Mouse (Mus musculus) left cerebral cortex, postnatal 10 days (tissue): ENCODE data around the gene Nrk. TPM values are rescaled to one million over a fixed set of nuclear protein-coding genes. Genes with fewer than 3 reads are reported as not detected.

Experiments used
- DNase-seq, 2 experiments: peaks; one replicate each; pipeline ENCODE4 v3.0.0; 2021 to 2022; ENCODE audit warnings: low spot score in 2 of 2, mixed read lengths in 1 of 2; ENCODE audit errors: extremely low spot score in 1 of 2
- intact Hi-C: fragments of 180-260 bp; cut with DNase I; formaldehyde crosslinking; loops from one replicate; pipeline ENCODE4 v1.15.1; 2025
- total RNA-seq, 2 experiments: library from RNA; stranded (reverse); gene quantifications; 2 replicates each; pipeline ENCODE4 v1.2.3; 2021

Gene Nrk
- under 1 TPM; 0.15 to 0.18 TPM for total RNA-seq

DNA sequence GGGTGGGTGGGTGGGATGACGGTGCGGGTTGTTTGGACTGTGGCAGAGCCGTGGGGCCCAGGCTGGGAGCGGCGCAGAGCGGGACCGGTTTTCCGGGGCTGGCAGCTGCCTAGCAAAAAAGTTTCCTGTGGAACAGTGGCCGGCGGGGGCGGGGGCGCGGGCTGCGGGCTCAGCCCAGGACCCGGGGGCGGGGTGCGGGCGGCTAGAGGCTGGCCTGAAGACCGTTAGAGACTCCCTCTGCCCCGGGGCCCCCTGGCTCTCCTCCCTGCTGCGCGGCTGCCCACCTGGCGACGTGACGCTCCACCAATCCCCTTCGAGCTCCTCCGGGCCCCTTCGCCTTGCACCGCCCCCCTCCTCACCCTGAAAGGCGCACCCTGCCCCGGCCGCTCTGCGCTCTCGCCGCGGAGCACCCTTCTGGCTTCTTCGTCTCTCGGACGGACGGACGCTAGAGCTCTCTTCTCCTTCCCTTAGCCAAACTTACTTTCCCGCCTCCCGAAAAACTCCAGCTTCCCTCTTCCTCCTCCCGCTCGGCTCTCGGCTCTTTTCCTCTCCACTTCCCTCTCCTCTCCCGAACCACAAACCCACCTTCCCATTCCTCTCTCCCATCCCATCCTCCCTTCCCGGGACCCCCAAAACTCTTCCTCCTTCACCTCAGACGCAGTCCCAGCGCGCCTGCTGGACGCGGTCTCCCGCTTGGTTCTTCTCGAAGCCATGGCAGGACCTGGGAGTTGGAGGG lies at the start of gene Nrk:
Gene Nrk (plus strand): TSS at position 390 of the 736 bp plus-strand sequence.
- peak in 1 of 2 experiments; percentile 19 for DNase-seq
- intact Hi-C loops: no loop called here

DNA sequence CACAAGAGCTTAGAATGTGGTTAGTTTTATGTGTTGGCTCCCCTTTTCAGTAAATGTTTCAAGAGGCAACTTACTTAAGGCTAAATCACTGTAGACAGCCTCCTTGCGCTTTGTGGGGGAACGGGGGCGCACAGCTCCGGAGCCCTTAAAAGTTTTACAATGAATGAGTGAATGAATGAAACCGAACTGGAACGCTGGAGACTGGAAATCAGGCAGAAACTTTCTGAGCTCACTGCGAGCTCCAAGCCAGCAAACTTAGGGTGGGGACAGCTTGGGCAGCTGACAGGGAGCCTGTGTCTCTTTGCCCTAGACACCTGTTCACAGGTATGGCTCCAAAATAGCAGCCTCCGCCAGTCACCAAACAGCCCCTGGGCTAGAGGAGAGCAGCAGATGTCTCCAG lies 864 bp upstream of the Nrk start:
- no peak for DNase-seq

GRCm38 (mm10) chrX:138914777-138915114 lies 516 bp downstream of the Nrk start:
- DNase-seq: no peak
- intact Hi-C loops: no loop called here

More for the DNA sequence above, 864 bp upstream of the Nrk start:
- intact Hi-C loops: no loop called here

DNA sequence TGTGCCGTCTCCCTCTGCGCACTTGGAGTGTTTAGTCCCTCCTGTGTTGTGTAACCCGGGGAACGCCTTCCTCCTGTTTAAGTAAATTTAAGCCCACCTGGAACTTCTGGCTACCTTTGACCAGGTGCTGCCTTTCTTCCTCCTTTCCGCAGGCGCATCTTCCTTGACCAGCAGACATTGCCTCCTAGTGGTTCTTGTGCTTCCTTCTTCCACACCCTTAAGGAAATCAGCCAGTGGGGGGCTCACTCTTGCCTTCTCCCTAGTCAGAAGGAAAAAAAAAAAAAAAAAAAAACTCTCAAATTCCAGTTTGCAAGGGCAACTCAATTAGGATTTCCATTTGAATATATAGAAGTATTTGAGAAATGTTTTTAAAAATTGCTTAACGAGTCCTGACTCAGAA lies 4.8 kb downstream of the Nrk start:
- DNase-seq: no peak
- intact Hi-C loops: no loop called here

- intact Hi-C loops: no loop called here
- no peak for DNase-seq
Observed at GRCm38 (mm10) chrX:138943905-138944304, 29.7 kb downstream of the Nrk start.

- no peak for DNase-seq
- intact Hi-C loops: no loop called here
Observed at GRCm38 (mm10) chrX:138960713-138961112, 46.5 kb downstream of the Nrk start.

DNA sequence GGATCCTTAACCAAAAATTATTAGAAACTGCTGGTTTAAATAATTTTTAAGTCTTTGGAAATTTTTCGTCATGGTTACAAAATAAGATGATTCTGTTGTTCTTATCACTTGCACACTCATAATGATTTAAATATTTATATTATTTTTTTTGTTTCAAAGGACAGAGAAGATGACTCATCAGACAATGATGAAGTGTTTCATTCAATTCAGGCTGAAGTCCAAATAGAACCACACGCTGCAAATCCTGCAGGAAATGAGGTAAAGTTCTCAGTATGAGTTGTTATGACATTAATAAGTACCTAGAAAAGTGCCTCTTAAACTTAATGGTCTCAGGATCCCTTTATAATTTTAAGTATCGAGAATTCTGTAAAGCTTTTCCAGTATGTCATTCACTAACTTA lies 64.3 kb downstream of the Nrk start:
- DNase-seq: no peak

GRCm38 (mm10) chrX:138979249-138979648 lies 65.0 kb downstream of the Nrk start:
- DNase-seq: no peak
- intact Hi-C loops: no loop called here

More for the DNA sequence above, 64.3 kb downstream of the Nrk start:
- intact Hi-C loops: no loop called here

DNA sequence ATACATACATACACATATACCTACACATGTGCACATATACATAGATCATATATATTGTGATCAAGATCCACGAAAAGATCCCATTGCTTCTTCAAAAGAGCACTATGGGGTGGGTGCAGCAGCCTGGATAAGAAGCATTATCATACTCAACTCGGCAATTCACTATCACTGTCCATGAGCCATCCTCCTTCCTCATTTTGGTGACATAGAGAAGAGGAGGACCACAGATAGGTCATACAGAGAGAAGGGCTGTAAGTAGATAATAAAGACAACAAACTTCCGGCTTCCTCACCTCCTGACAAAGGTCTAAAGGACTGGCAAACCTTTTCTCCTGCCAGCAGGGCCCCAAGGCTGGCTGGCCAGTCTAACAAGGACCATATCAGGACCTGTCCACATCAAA lies 100.3 kb downstream of the Nrk start:
- DNase-seq: no peak
- intact Hi-C loops: loop anchor here (10.0 kb wide), 1 partner anchor 340 kb away; no protein-coding TSS in a partner anchor

DNA sequence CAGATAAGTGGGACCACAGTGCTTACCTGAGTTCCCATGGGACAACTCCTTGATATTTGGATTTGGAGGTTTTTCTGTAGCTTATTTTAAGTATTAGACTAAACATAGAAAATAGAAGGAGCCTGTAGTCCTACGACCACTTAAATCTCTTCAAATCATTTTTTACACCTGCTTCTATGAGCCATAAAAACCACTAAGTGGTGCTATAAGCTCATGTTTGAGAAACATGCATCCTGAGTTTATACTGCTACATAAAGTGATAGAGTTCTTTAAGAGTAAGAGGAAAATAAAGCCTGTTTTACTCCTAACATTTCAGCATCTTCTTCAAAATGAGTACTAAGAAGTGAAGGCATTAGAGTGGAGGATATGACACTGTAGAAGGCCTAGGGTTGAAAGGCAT lies 102.3 kb downstream of the Nrk start:
- DNase-seq: no peak
- intact Hi-C loops: loop anchor here (10.0 kb wide), 1 partner anchor 338 kb away; no protein-coding TSS in a partner anchor

GRCm38 (mm10) chrX:139026532-139027097 lies 112.4 kb downstream of the Nrk start:
- intact Hi-C loops: no loop called here
- DNase-seq: no peak

DNA sequence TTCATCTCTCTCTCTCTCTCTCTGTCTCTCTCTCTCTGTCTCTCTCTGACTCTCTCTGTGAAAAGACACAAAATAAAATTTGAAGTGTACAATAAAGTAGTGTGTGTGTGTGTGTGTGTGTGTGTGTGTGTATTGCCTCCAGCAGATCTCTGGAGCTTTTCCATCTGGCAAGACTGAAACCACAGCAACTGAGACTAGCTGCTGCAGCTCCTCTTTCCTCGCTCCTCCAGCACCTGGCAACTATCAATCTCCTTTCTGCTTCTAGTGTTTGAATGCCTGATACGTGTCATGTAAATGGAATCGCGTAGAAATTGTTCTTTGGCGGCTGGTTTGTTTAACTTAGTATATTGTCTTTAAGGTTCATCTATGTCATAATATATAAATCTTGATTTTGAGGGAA lies 113.1 kb downstream of the Nrk start:
- intact Hi-C loops: no loop called here
- peak in 1 of 2 experiments; percentile 11 for DNase-seq

DNA sequence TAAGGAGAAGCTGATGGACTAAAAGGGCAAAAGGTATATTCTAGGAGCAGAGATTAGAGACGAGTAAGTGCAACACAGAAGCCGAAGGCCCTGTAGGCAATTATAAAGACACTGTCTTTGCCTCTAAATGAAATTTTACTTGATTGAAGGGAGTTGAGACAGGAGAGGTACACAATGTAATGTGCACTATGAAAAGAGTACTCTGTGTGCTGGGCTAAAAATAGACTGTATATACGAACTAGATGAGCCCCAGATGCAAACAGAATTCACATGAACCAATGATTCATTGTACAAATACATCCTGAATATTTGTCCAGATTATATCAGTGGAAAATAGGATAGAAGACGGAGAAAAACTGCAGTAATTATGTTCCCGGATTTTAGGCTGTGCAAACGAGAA lies 113.7 kb downstream of the Nrk start:
- no peak for DNase-seq
- intact Hi-C loops: no loop called here

DNA sequence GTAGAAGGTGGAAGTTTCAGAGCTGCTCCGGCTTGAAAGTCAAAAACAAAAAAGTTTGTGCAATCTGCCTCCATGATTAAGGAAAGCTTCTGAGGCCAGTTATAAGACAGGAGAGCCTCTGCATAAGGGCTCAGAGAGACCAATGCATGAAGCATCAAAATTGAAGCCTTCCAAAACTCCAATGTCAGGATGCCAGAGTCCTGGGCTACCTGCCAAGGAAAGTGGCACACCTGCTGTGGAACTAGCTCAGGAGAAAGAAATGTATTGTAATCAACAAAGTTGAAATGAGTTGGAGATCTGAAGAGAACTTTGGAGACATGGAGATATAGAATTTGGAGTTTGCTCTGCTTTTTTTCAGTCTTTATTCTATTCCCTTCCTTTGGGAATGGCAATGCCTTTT lies 123.4 kb downstream of the Nrk start:
- intact Hi-C loops: no loop called here
- DNase-seq: no peak

DNA sequence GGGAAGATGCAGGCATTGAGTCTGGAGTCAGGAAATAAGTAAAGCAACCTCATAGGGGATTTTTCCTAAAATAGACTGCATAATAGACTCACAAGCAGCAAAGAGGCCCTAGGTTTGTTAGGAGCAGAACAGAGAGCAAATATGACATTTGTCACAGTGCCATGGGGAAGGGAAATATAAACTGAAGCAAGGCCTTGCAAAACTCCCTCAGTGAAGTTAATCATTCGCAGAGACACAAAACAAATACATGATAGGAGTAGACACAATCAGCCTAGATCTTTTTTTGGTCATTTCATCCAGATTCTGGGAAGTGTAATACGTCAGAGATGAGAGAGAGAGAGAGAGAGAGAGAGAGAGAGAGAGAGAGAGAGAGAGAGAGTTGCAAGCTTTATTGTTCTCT lies 125.1 kb downstream of the Nrk start:
- intact Hi-C loops: no loop called here
- no peak for DNase-seq

DNA sequence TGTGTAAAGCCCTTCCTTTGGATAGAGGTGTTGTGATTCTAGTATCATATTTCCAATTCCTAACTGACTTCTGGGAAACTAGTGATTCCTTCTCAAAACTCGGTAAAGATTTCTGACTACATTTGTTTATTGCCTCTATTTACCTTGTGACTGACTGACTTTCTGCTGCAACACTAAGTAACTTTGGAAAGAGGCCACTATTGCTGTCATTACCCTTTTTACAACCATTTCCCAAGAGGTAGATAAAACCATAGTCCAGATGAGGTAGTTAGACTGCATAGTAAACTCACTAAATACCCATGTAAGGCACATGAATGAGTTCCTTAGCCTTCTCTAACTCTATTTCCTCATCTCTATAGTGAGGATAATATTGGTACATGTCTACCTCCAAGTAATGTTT lies 126.9 kb downstream of the Nrk start:
- intact Hi-C loops: no loop called here
- DNase-seq: no peak

DNA sequence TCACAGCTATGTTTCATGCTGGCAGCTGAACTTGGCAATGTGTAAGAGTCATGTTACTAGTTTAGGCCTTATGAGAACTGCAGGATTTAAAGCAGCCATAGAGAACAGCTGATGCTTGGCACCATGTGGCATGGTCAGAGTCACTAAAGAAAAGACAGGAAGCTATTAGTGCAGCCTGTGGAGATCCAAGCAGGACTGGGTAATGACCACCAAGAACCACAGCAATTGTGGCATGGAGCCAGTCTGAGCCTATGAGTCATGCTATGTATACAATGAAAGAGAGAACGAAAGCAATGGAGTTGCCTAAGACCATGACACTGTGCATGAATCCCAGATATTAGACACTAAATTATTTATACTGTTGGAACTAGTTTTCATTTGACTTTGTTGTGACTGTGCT lies 137.7 kb downstream of the Nrk start:
- intact Hi-C loops: no loop called here

DNA sequence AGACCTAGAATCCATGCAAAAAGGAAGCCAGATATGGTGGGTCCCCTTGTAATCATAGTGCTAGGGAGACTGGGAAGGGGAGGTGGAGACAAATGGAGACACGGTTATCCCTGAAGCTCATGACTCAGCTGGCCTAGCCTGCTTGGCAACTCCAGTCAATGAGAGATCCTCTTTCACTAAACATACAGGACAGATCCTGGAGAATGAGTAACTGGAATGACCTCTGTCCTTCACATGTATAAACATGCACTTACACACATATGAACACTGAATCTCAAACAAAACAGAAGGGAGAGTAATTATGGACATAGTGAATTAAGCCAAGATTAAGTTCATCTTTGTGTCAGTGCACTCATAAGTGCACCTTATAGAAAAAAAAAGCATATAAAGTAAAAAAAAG lies 138.9 kb downstream of the Nrk start:
- DNase-seq: no peak
- intact Hi-C loops: no loop called here

More for the DNA sequence above, 137.7 kb downstream of the Nrk start:
- no peak for DNase-seq
